Mouse (Mus musculus) stomach, postnatal 0 days (tissue): ENCODE results near the gene Muc20.

ENCODE experiments used
- CTCF ChIP-seq: IDR thresholded peaks from 2 replicates; pipeline ENCODE4 v1.5.1; 2016; ENCODE audit warnings: antibody characterized with exemption, low read depth, mild to moderate bottlenecking, moderate library complexity
- EP300 ChIP-seq: optimal IDR thresholded peaks from 2 replicates; pipeline ENCODE3; 2016; ENCODE audit warnings: antibody characterized with exemption

- no peak for TF ChIP-seq CTCF
- TF ChIP-seq EP300: no peak
Measured at GRCm38 (mm10) chr16:32813771-32814170, 16.5 kb upstream of the Muc20 start.
